Mouse (Mus musculus) intestine, embryonic 15.5 days (tissue): ENCODE measurements around the gene Gpnmb. TPM values are rescaled to one million over a fixed set of nuclear protein-coding genes. Genes with fewer than 3 reads are reported as not detected.

Source experiments
- ATAC-seq: fragments of 200-750 bp; cut with Nextera tagmentation; 2 replicates; pipeline ENCODE4 v1.8.0; 2017; ENCODE audit warnings: moderate TSS enrichment, moderate library complexity
- H3K27ac ChIP-seq: fragments of 300-500 bp; sonication (generic); 2 replicates; pipeline ENCODE4 v1.5.1; 2015; ENCODE audit warnings: mild to moderate bottlenecking, inconsistent platforms
- H3K27me3 ChIP-seq: fragments of 300-500 bp; sonication (generic); replicated peaks from 2 replicates; pipeline ENCODE4 v1.6.1; 2015; ENCODE audit warnings: inconsistent platforms
- H3K36me3 ChIP-seq: fragments of 300-500 bp; sonication (generic); 2 replicates; pipeline ENCODE4 v1.6.1; 2015; ENCODE audit warnings: inconsistent platforms
- H3K4me1 ChIP-seq: fragments of 300-500 bp; sonication (generic); replicated peaks from 2 replicates; pipeline ENCODE4 v1.6.1; 2015; ENCODE audit warnings: inconsistent platforms
- H3K4me2 ChIP-seq: fragments of 300-500 bp; sonication (generic); replicated peaks from 2 replicates; pipeline ENCODE4 v1.6.1; 2015; ENCODE audit warnings: mild to moderate bottlenecking, inconsistent platforms
- H3K4me3 ChIP-seq: fragments of 300-500 bp; sonication (generic); replicated peaks from 2 replicates; pipeline ENCODE4 v1.5.1; 2015; ENCODE audit warnings: inconsistent platforms
- H3K9ac ChIP-seq: fragments of 300-500 bp; sonication (generic); 2 replicates; pipeline ENCODE4 v1.6.1; 2015; ENCODE audit warnings: inconsistent platforms
- H3K9me3 ChIP-seq: fragments of 300-500 bp; sonication (generic); 2 replicates; pipeline ENCODE4 v1.6.1; 2016; ENCODE audit warnings: inconsistent platforms
- WGBS: fragments of 180-500 bp; shearing (Covaris S2); methylation state at CpG from one replicate; pipeline ENCODE4 v1.1.7; 2015; 5-methylcytosine and 5-hydroxymethylcytosine counted together
- polyA plus RNA-seq: library from polyadenylated mRNA; unstranded; fragments of >200 nt; fragmentation: Nextera tagmentation; extraction: Ambion mirVana; gene quantifications from 2 replicates; pipeline ENCODE4 v1.2.1, GENCODE M21; 2015

The Gpnmb gene
- polyA plus RNA-seq, 1 experiment from 2014 or later = 0.13 TPM

- H3K4me1 ChIP-seq = peaks cover 7% of the 10 kb centered on the region
- no peaks in the 10 kb centered on the region for H3K27me3 ChIP-seq
- ATAC-seq = peak; percentile 99
- no peaks in the 10 kb centered on the region for H3K36me3 ChIP-seq
- no peaks in the 10 kb centered on the region for H3K9me3 ChIP-seq
- H3K4me3 ChIP-seq = peak within 1 kb of the TSS; percentile 66
- peak within 1 kb of the TSS; percentile 71 for H3K4me2 ChIP-seq
- WGBS = 0% methylated on average over 49 of the region's 49 CpGs
- H3K9ac ChIP-seq = peak within 1 kb of the TSS; percentile 72
- peak within 1 kb of the TSS; percentile 76 for H3K27ac ChIP-seq
Measured at GRCm38 (mm10) chr6:49073304-49074116, 37.2 kb downstream of the Gpnmb start, which contains the start of gene Malsu1. TSS of gene Malsu1 (plus strand) at chr6:49073795.

- peak overlapping the region; percentile 72 for H3K9ac ChIP-seq
- peak; percentile 63 for ATAC-seq
- H3K36me3 ChIP-seq = no peaks in the 10 kb centered on the region
- H3K9me3 ChIP-seq = no peaks in the 10 kb centered on the region
- WGBS = under 1% methylated on average over 19 of the region's 19 CpGs
- H3K4me1 ChIP-seq = peaks cover 7% of the 10 kb centered on the region
- H3K27ac ChIP-seq = peak overlapping the region; percentile 76
- H3K4me2 ChIP-seq = peak overlapping the region; percentile 71
- peak overlapping the region; percentile 66 for H3K4me3 ChIP-seq
- H3K27me3 ChIP-seq = no peaks in the 10 kb centered on the region
Measured at GRCm38 (mm10) chr6:49074117-49074490, 37.8 kb downstream of the Gpnmb start.

GRCm38 (mm10) chr6:49077894-49078293 is 41.5 kb downstream of the Gpnmb start:
- no peak overlapping the region for H3K4me3 ChIP-seq
- no peak for ATAC-seq
- peaks cover 7% of the 10 kb centered on the region for H3K4me1 ChIP-seq
- WGBS = 78% methylated on average over 2 of the region's 2 CpGs
- H3K9ac ChIP-seq = no peak overlapping the region
- H3K9me3 ChIP-seq = no peaks in the 10 kb centered on the region
- H3K27me3 ChIP-seq = no peaks in the 10 kb centered on the region
- H3K27ac ChIP-seq = no peak overlapping the region
- no peaks in the 10 kb centered on the region for H3K36me3 ChIP-seq
- no peak overlapping the region for H3K4me2 ChIP-seq

- Histone ChIP-seq H3K4me1 (peaks cover 7% of the 10 kb centered on the region), H3K4me2 (no peak overlapping the region), H3K27ac (no peak overlapping the region), H3K27me3 (no peaks in the 10 kb centered on the region), H3K9ac (no peak overlapping the region), H3K4me3 (no peak overlapping the region), H3K36me3 (peaks cover 6% of the 10 kb centered on the region; the same call in 1 of the 2 replicates), H3K9me3 (no peaks in the 10 kb centered on the region)
- no peak for ATAC-seq
- 90% methylated on average over 1 of the region's 1 CpGs for WGBS
Measured at GRCm38 (mm10) chr6:49079313-49079712, 43.0 kb downstream of the Gpnmb start.

- no peaks in the 10 kb centered on the region for H3K4me1 ChIP-seq
- no peak overlapping the region for H3K4me2 ChIP-seq
- ATAC-seq = no peak
- no peaks in the 10 kb centered on the region for H3K27me3 ChIP-seq
- 86% methylated on average over 4 of the region's 4 CpGs for WGBS
- no peak overlapping the region for H3K4me3 ChIP-seq
- no peak overlapping the region for H3K9ac ChIP-seq
- peaks cover 18% of the 10 kb centered on the region for H3K36me3 ChIP-seq
- no peaks in the 10 kb centered on the region for H3K9me3 ChIP-seq
- H3K27ac ChIP-seq = no peak overlapping the region
Measured at GRCm38 (mm10) chr6:49083008-49083407, 46.7 kb downstream of the Gpnmb start.

- H3K36me3 ChIP-seq = peaks cover 24% of the 10 kb centered on the region
- peaks cover 14% of the 10 kb centered on the region; the same call in 1 of the 2 replicates for H3K4me1 ChIP-seq
- no peak overlapping the region for H3K27ac ChIP-seq
- no peaks in the 10 kb centered on the region for H3K9me3 ChIP-seq
- no peak for ATAC-seq
- no peak overlapping the region for H3K4me3 ChIP-seq
- H3K27me3 ChIP-seq = no peaks in the 10 kb centered on the region
- H3K9ac ChIP-seq = no peak overlapping the region
- no peak overlapping the region for H3K4me2 ChIP-seq
- WGBS = 87% methylated on average over 10 of the region's 10 CpGs
Measured at GRCm38 (mm10) chr6:49094968-49095367, 58.6 kb downstream of the Gpnmb start.

GRCm38 (mm10) chr6:49096421-49096820 is 60.1 kb downstream of the Gpnmb start:
- H3K9ac ChIP-seq = no peak overlapping the region
- ATAC-seq = peak; percentile 37; the same call in 1 of the 2 replicates
- peak overlapping the region; percentile 23; the same call in 1 of the 2 replicates for H3K4me2 ChIP-seq
- H3K4me1 ChIP-seq = peaks cover 14% of the 10 kb centered on the region; the same call in 1 of the 2 replicates
- WGBS = 67% methylated on average over 7 of the region's 7 CpGs
- H3K27me3 ChIP-seq = no peaks in the 10 kb centered on the region
- H3K9me3 ChIP-seq = no peaks in the 10 kb centered on the region
- H3K36me3 ChIP-seq = peaks cover 18% of the 10 kb centered on the region
- no peak overlapping the region for H3K4me3 ChIP-seq
- H3K27ac ChIP-seq = peak overlapping the region; percentile 13; the same call in 1 of the 2 replicates

GRCm38 (mm10) chr6:49096933-49097461 is 60.7 kb downstream of the Gpnmb start:
- H3K27ac ChIP-seq = peak overlapping the region; percentile 13; the same call in 1 of the 2 replicates
- peaks cover 14% of the 10 kb centered on the region; the same call in 1 of the 2 replicates for H3K4me1 ChIP-seq
- peak overlapping the region; percentile 23 for H3K4me2 ChIP-seq
- H3K27me3 ChIP-seq = no peaks in the 10 kb centered on the region
- no peak overlapping the region for H3K9ac ChIP-seq
- WGBS = 36% methylated on average over 13 of the region's 13 CpGs
- peaks cover 15% of the 10 kb centered on the region for H3K36me3 ChIP-seq
- no peaks in the 10 kb centered on the region for H3K9me3 ChIP-seq
- ATAC-seq = peak; percentile 57
- no peak overlapping the region for H3K4me3 ChIP-seq

- H3K4me3 ChIP-seq = no peak overlapping the region
- WGBS = 80% methylated on average over 5 of the region's 5 CpGs
- no peak for ATAC-seq
Measured at GRCm38 (mm10) chr6:49097596-49098110, 61.3 kb downstream of the Gpnmb start.

GRCm38 (mm10) chr6:49099086-49099485 is 62.7 kb downstream of the Gpnmb start:
- no peak for ATAC-seq
- Histone ChIP-seq H3K4me1 (peaks cover 14% of the 10 kb centered on the region; the same call in 1 of the 2 replicates), H3K27me3 (no peaks in the 10 kb centered on the region), H3K9me3 (no peaks in the 10 kb centered on the region), H3K9ac (no peak overlapping the region), H3K36me3 (peaks cover 9% of the 10 kb centered on the region), H3K4me2 (no peak overlapping the region), H3K27ac (no peak overlapping the region), H3K4me3 (no peak overlapping the region)
- WGBS = 97% methylated on average over 1 of the region's 1 CpGs

More at GRCm38 (mm10) chr6:49097596-49098110, 61.3 kb downstream of the Gpnmb start:
- H3K4me1 ChIP-seq = peaks cover 14% of the 10 kb centered on the region; the same call in 1 of the 2 replicates
- H3K27ac ChIP-seq = no peak overlapping the region; the same call in 1 of the 2 replicates
- H3K27me3 ChIP-seq = no peaks in the 10 kb centered on the region
- no peaks in the 10 kb centered on the region for H3K9me3 ChIP-seq
- no peak overlapping the region for H3K4me2 ChIP-seq
- H3K36me3 ChIP-seq = peaks cover 15% of the 10 kb centered on the region
- H3K9ac ChIP-seq = no peak overlapping the region

- H3K4me2 ChIP-seq = no peak overlapping the region
- no peaks in the 10 kb centered on the region for H3K27me3 ChIP-seq
- no peaks in the 10 kb centered on the region for H3K4me1 ChIP-seq
- no peak overlapping the region for H3K4me3 ChIP-seq
- H3K27ac ChIP-seq = no peak overlapping the region
- ATAC-seq = no peak
- no peaks in the 10 kb centered on the region for H3K9me3 ChIP-seq
- H3K9ac ChIP-seq = no peak overlapping the region
- peaks cover 12% of the 10 kb centered on the region for H3K36me3 ChIP-seq
- WGBS = 90% methylated on average over 15 of the region's 15 CpGs
Measured at GRCm38 (mm10) chr6:49106746-49107500, 70.6 kb downstream of the Gpnmb start.

- WGBS = 89% methylated on average over 2 of the region's 2 CpGs
- H3K4me3 ChIP-seq = no peak overlapping the region
- no peaks in the 10 kb centered on the region for H3K9me3 ChIP-seq
- H3K4me1 ChIP-seq = no peaks in the 10 kb centered on the region
- peaks cover 12% of the 10 kb centered on the region for H3K36me3 ChIP-seq
- no peak for ATAC-seq
- H3K9ac ChIP-seq = no peak overlapping the region
- no peak overlapping the region for H3K27ac ChIP-seq
- H3K4me2 ChIP-seq = no peak overlapping the region
- H3K27me3 ChIP-seq = no peaks in the 10 kb centered on the region
Measured at GRCm38 (mm10) chr6:49109196-49109595, 72.8 kb downstream of the Gpnmb start.
